Mouse (Mus musculus): ENCODE data around the gene Tmbim7. TPM values are rescaled to one million over a fixed set of nuclear protein-coding genes. Genes with fewer than 3 reads are reported as not detected.

Tmbim7 gene
- total RNA-seq, 2 experiments from 2014 or later = not detected

DNA sequence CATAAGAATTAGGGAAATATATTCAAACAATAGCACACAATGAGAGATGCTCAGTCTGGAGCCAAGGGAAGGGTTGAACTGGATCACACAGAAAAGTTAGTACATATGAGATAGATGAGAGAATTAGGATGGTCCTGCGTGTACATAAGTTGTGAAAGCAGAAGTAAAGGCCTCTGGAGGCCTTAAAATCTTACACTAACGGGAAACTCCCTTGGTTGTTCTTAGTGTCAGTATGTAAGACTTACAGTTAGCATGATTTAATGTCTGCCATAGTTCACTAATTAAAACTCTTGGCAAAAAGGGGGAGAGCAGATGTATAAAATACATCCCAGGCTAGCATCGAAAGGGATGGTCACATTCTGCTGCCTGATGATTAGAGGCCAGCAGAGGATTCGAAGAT lies 2.8 kb downstream of the Tmbim7 start:
- DNase-seq = no peak
- intact Hi-C loops (cut with DNase I) = no loop called here

- intact Hi-C loops (cut with DNase I) = no loop called here
- DNase-seq = no peak
Measured at GRCm38 (mm10) chr5:3657085-3657484, 6.1 kb downstream of the Tmbim7 start, which contains the start of gene Gatad1. Gene Gatad1 (minus strand): TSS chr5:3657185.

- intact Hi-C loops (cut with DNase I) = no loop called here
- DNase-seq = no peak
Measured at GRCm38 (mm10) chr5:3665225-3665624, 14.2 kb downstream of the Tmbim7 start.

DNA sequence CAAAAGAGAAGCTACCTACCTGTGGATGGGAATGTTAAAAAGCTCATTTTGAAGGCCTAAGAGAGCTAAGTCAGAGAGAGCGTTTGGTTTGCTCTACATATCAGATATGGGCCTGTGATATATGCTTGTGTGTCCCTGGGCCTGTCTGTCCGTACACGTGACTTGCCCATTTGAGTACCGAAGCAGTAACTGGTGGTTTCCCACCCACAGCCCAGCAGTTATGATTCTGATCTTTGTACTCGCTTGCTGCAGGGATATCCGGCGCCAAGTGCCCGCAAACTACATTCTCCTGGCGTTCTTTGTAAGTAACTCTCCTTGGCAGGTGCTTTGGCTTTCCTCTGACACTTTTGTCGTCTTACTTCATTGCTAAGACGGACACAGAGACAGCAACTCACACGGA lies 15.6 kb downstream of the Tmbim7 start:
- intact Hi-C loops (cut with DNase I) = no loop called here
- no peak for DNase-seq

GRCm38 (mm10) chr5:3669938-3670554 lies 19.1 kb downstream of the Tmbim7 start:
- no peak for DNase-seq
- intact Hi-C loops (cut with DNase I) = no loop called here

DNA sequence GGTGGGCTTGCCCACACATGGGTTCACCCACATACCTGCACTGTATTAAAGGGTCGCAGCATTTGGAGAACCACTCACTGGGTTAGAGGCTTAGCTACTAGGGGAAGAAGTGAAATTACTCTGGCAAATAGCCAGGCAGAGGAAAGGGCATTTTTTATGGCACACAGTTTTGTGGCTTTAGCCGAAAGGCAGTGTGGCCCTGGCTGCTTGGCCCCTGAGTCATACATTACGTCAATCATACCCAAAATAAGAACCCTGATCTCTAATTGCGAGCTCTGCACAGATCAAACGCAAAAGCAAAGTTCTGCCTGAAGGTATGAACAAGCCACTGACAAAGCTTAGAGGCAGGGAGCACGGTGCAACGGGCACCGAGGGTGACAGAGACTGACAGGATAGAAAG lies 37.3 kb downstream of the Tmbim7 start:
- no peak for DNase-seq
- intact Hi-C loops (cut with DNase I) = no loop called here

GRCm38 (mm10) chr5:3691283-3691682 lies 40.3 kb downstream of the Tmbim7 start:
- intact Hi-C loops (cut with DNase I) = no loop called here
- DNase-seq = no peak

DNA sequence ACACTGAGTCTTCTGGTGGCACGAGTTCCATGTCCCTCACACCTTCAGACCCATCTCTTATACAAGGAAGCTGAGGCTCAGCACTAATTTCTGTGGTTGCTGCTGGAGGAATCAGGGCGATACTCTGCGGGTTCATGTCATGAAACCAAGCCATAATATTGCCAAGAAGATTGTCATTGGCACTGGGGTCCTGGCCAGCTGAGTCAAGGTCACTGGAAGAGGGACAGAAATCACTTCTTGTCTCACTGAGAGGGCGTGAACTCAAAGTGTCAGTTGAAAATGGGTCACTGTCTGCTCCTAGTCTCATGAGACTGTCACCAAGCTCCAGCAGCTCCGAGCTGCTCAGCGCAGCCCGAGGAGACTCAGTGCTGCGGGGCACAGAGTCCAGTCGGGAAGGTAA lies 42.0 kb downstream of the Tmbim7 start:
- intact Hi-C loops (cut with DNase I) = no loop called here
- no peak for DNase-seq

DNA sequence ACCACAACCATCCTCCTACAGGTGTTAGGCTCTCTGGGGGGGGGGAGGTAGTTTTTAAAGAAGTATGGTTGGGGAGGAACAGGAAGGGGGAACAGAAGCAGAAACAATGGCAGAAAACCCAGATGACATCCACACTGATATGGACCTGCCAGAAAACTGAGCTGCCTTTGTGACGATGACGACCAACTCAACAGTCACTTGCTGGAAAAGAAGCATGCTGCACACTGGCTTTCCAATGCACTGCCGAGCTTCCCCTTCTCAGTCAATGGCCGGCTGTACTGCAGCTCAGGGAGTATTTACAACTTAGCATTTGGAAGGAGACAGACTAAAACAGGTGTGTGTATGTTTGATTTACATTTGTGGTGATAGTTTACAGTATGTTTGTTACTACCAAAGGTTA lies 44.2 kb downstream of the Tmbim7 start:
- DNase-seq = no peak
- intact Hi-C loops (cut with DNase I) = no loop called here

DNA sequence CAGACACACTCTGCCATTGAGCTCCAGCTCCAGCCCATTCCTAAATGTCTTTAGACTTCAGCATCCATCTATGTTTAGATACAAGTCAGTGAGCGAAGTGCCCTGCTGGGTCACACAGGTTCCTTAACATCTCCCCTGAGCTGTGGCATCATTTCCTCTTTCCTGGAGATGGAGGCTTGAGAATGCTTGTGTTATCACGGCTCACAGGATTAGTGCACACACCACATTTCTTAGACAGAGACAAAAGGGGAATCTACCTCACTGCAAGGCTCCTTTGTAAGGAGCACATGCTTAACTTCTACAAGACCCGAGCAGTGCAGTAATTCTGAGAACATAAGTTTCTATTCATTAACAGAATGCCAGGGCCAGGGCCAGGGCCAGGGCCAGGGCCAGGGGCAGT lies 45.0 kb downstream of the Tmbim7 start:
- DNase-seq = no peak
- intact Hi-C loops (cut with DNase I) = no loop called here

- DNase-seq = no peak
- intact Hi-C loops (cut with DNase I) = no loop called here
Measured at GRCm38 (mm10) chr5:3700025-3700424, 49.0 kb downstream of the Tmbim7 start.

- no peak for DNase-seq
- intact Hi-C loops (cut with DNase I) = no loop called here
Measured at GRCm38 (mm10) chr5:3702180-3702579, 51.2 kb downstream of the Tmbim7 start.

DNA sequence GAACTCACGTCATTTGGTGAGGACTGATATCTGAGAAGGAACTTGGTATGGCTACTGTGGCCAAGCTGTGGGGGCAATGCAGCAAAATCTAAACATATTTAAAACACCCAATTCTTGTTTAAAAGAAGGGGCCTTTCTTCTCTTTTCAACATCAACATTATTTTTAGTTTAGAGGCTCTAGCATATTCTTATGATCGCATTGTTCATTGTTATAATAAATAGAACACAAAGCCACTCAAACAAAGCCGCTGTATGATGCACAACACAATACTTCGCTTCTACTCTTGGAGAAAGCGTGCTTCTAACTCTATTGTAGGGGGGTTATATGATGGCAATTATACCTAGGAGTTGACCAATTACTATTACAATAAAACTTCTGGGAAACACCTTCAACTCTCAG lies 64.8 kb downstream of the Tmbim7 start:
- intact Hi-C loops (cut with DNase I) = no loop called here
- no peak for DNase-seq

- DNase-seq = no peak
- intact Hi-C loops (cut with DNase I) = no loop called here
Measured at GRCm38 (mm10) chr5:3719371-3719770, 68.4 kb downstream of the Tmbim7 start.

DNA sequence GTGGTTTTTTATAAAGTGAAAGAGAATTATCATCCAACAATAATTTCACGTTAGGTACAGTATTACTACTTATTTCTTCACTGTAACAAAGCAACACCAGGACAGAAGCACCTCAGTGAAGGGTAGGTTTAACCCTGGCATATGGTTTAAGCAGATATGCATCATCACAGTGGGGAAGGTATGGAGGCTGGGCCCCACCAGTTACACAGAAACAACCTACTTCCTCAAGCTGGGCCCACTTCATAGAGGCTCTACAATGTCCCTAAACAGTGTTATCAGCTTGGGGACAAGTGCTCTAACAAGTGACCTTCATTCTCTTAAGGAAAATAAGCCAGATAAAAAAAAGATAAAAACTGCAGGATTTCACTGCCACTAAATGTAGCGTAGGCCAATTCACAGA lies 71.9 kb downstream of the Tmbim7 start:
- no peak for DNase-seq
- intact Hi-C loops (cut with DNase I) = no loop called here

DNA sequence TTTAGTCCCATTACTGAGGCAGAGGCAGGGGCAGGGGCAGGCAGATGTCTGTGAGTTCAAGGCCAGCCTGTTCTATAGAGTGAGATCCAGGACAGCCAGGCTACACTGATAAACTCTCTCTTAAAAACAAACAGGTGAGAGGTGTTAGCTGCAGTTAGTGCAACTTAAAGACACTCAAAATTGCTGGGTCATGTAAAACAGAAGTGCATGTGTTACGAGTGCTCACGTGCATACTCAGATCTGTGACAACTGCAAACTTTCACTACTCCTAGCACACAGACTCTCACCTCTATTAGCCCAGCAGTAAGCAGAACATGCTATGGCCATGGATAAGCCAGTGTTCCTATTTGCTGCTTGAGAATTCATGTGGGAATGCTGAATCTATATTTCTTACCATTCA lies 72.4 kb downstream of the Tmbim7 start:
- no peak for DNase-seq
- intact Hi-C loops (cut with DNase I) = no loop called here

- intact Hi-C loops (cut with DNase I) = no loop called here
- DNase-seq = no peak
Measured at GRCm38 (mm10) chr5:3725491-3725890, 74.5 kb downstream of the Tmbim7 start.

- intact Hi-C loops (cut with DNase I) = no loop called here
- DNase-seq = no peak
Measured at GRCm38 (mm10) chr5:3728820-3729219, 77.8 kb downstream of the Tmbim7 start.

Small RNAs within 50 kb of the gene (microRNA-seq; reads per million reads assigned to microRNA genes)
- gene Gm22926 (0 reads per million in 2 experiments), gene Gm26238 (0 reads per million in 2 experiments)

Other genes starting within 250 kb of the Tmbim7 start
- 10 to 100 TPM; 16.0 to 19.4 TPM for gene Fam133b, start 107.3 kb upstream of the Tmbim7 start, total RNA-seq (2021)
- gene 1700109H08Rik, start 79.6 kb upstream of the Tmbim7 start, total RNA-seq (2021) = 1 to 10 TPM; 1.7 to 3.8 TPM
- 10 to 100 TPM in 1 of 2 experiments, 1 to 10 TPM in 1; 9.6 to 10.9 TPM for gene Pex1, start 55.1 kb upstream of the Tmbim7 start, total RNA-seq (2021)
- 1 to 10 TPM; 4.2 to 5.1 TPM for gene Rbm48, start 54.6 kb upstream of the Tmbim7 start, total RNA-seq (2021)
- gene Gatad1, start 6.0 kb downstream of the Tmbim7 start, total RNA-seq (2021) = 10 to 100 TPM; 80.3 to 85.6 TPM
- gene Ankib1, start 151.7 kb downstream of the Tmbim7 start, total RNA-seq (2021) = 10 to 100 TPM; 23.4 to 26.4 TPM
- 10 to 100 TPM; 28.9 to 34.3 TPM for gene Krit1, start 152.0 kb downstream of the Tmbim7 start, total RNA-seq (2021)
- under 1 TPM in 1 of 2 experiments, not detected in 1; 0.17 TPM for gene Lrrd1, start 194.0 kb downstream of the Tmbim7 start, total RNA-seq (2021)
- 1 to 10 TPM; 3.1 to 3.7 TPM for gene Mterf1a, start 242.8 kb downstream of the Tmbim7 start, total RNA-seq (2021)